Mouse (Mus musculus): ENCODE results near the gene Gm49510. TPM values are rescaled to one million over a fixed set of nuclear protein-coding genes. Genes with fewer than 3 reads are reported as not detected.
A peak's percentile ranks its signal among the peaks of the same experiment; 100 is the strongest.

The Gm49510 gene
- not detected in 2 replicates for polyA plus RNA-seq (2015; fragmentation: Nextera tagmentation; extraction: Ambion mirVana)

- Histone ChIP-seq H3K36me3 (ENCODE audit: control insufficient read depth, insufficient read depth, low read length) (0 out of 2 replicates have a peak, but pooled peaks cover 2% of the 10 kb centered on the region), H3K27me3 (ENCODE audit: control insufficient read depth, insufficient read depth, low read depth, low read length) (peaks cover 10% of the 10 kb centered on the region), H3K4me2 (ENCODE audit: low read length) (peak within 1 kb of the TSS; percentile 96), H3K4me3 (ENCODE audit: low read depth, low read length) (peak within 1 kb of the TSS; percentile 53), H3K9me3 (replicated peaks; ENCODE audit: control insufficient read depth, low read length, poor library complexity, severe bottlenecking) (no peaks in the 10 kb centered on the region), H3K27ac (ENCODE audit: low read length) (no peak within 1 kb of the TSS; the same call in 1 of the 2 replicates), H3K4me1 (ENCODE audit: control insufficient read depth, insufficient read depth, low read length) (peaks cover 13% of the 10 kb centered on the region), H3K9ac (ENCODE audit: low read depth, low read length) (peak within 1 kb of the TSS; percentile 68)
- ATAC-seq: no peak
- WGBS: 7% methylated on average over 15 of the region's 20 CpGs
Measured at GRCm38 (mm10) chr15:78899409-78899739, at the start of gene Gm49510. Gene Gm49510 (plus strand): TSS chr15:78899667.

DNA sequence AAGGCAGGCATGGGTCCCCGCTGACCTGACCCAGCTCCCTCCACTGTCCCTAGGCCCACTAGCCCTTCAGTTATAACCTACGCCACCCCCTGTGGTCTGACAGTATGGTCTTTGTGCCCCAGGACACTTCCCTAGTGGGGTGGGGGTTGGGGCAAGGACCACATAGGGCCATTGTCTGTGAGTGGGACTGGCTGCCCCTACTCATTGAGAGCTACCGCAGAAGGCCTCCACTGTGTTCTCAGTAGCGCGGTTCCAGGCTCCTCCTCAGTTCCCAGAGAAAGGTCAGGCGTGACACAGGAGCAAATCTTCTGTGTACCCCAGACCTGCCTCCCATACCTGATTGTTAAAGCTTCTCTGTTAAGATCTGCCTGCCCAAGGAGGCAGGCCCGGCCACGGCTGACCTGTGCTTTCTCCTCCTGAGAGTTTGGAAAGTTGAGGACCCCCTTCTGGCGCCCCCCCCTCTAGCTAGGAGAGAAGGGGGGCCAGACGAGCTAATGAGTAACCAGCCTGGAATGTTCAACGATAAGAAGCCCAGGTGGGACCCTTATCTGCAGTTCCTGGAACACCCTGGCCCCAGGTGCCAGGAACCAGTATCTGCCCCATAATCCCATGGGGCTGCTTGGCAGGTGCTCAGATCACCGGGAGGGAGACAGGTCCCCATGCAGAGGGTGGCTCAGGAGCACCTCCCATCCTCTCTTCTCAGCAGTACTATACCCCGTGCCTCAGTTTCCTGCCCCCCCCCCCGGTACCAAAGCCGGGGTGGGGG, 49.2 kb upstream of the Gm49510 start:
- Histone ChIP-seq H3K27ac (ENCODE audit: low read length) (no peak overlapping the region), H3K27me3 (ENCODE audit: control insufficient read depth, insufficient read depth, low read depth, low read length) (no peaks in the 10 kb centered on the region), H3K36me3 (ENCODE audit: control insufficient read depth, insufficient read depth, low read length) (no peaks in the 10 kb centered on the region), H3K9ac (ENCODE audit: low read depth, low read length) (no peak overlapping the region), H3K4me2 (ENCODE audit: low read length) (no peak overlapping the region), H3K4me3 (ENCODE audit: low read depth, low read length) (no peak overlapping the region), H3K4me1 (ENCODE audit: control insufficient read depth, insufficient read depth, low read length) (no peaks in the 10 kb centered on the region), H3K9me3 (replicated peaks; ENCODE audit: control insufficient read depth, low read length, poor library complexity, severe bottlenecking) (no peaks in the 10 kb centered on the region)
- ATAC-seq: no peak
- 73% methylated on average over 15 of the region's 15 CpGs for WGBS

DNA sequence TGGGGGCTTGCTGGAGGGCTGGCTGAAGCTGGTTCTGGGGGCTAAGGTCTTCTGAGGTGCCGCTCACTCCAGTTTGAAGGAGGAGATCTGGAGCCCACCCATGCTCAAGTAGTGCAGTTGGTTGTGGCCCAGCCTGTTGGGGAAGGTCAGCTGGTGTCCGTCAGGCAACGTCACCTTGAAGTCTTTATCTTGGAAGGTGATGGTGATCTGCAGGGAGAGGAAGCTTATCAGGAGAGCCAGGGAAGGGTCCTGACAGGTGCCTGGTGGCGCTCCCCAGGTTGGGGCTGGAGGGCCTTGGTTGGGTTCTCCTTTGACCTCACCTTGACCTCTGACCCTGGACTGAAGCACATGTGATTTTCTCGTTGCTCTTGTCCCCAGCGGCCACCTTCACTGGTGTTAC, 48.5 kb upstream of the Gm49510 start:
- ATAC-seq: no peak
- Histone ChIP-seq H3K27me3 (ENCODE audit: control insufficient read depth, insufficient read depth, low read depth, low read length) (no peaks in the 10 kb centered on the region), H3K27ac (ENCODE audit: low read length) (no peak overlapping the region), H3K9ac (ENCODE audit: low read depth, low read length) (no peak overlapping the region), H3K9me3 (replicated peaks; ENCODE audit: control insufficient read depth, low read length, poor library complexity, severe bottlenecking) (no peaks in the 10 kb centered on the region), H3K36me3 (ENCODE audit: control insufficient read depth, insufficient read depth, low read length) (no peaks in the 10 kb centered on the region), H3K4me2 (ENCODE audit: low read length) (no peak overlapping the region), H3K4me3 (ENCODE audit: low read depth, low read length) (no peak overlapping the region), H3K4me1 (ENCODE audit: control insufficient read depth, insufficient read depth, low read length) (no peaks in the 10 kb centered on the region)
- WGBS: 76% methylated on average over 6 of the region's 6 CpGs

- peak overlapping the region; percentile 23; the same call in 1 of the 2 replicates for H3K4me2 ChIP-seq (ENCODE audit: low read length)
Measured at GRCm38 (mm10) chr15:78851505-78852153, 47.8 kb upstream of the Gm49510 start.

DNA sequence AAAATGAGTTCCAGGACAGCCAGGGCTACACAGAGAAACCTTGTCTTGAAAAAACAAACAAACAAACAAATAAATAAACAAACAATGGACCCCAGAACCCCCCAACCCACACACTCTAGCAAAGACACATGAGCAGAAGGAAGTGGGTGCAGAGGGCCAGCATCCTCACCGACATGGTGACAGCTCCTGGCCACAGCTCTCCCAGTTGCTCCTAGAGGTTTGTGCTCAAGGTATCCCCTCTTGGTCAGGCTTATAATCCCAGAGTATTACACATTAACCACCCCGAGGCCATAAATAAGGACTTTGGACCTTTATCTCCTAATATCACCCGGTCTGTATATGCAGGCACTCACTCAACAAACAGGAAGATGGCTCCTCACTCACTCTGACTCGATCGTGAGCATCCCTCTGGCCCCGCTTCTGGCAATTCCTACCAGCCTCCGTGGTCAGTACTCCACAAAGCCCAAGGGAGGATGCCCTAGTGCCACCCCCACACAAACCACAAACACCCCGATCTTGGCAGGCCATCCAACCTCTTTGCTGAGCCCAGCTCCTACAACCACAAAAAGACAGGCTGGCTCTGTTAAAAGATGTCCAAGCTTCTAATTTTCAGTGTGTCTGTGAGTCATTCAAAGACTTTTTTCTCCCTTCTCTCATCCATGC, 44.0 kb upstream of the Gm49510 start, which contains the start of gene Lgals2:
TSS of gene Lgals2 (minus strand) at position 227 of the 663 bp plus-strand sequence.
- Histone ChIP-seq H3K4me1 (ENCODE audit: control insufficient read depth, insufficient read depth, low read length) (no peaks in the 10 kb centered on the region), H3K27ac (ENCODE audit: low read length) (no peak within 1 kb of the TSS), H3K36me3 (ENCODE audit: control insufficient read depth, insufficient read depth, low read length) (no peaks in the 10 kb centered on the region), H3K27me3 (ENCODE audit: control insufficient read depth, insufficient read depth, low read depth, low read length) (no peaks in the 10 kb centered on the region), H3K9me3 (replicated peaks; ENCODE audit: control insufficient read depth, low read length, poor library complexity, severe bottlenecking) (no peaks in the 10 kb centered on the region), H3K9ac (ENCODE audit: low read depth, low read length) (no peak within 1 kb of the TSS), H3K4me3 (ENCODE audit: low read depth, low read length) (no peak within 1 kb of the TSS), H3K4me2 (ENCODE audit: low read length) (no peak within 1 kb of the TSS)
- WGBS: 78% methylated on average over 8 of the region's 8 CpGs
- ATAC-seq: no peak

More at GRCm38 (mm10) chr15:78851505-78852153, 47.8 kb upstream of the Gm49510 start:
- Histone ChIP-seq H3K4me1 (ENCODE audit: control insufficient read depth, insufficient read depth, low read length) (no peaks in the 10 kb centered on the region), H3K27ac (ENCODE audit: low read length) (no peak overlapping the region), H3K9me3 (replicated peaks; ENCODE audit: control insufficient read depth, low read length, poor library complexity, severe bottlenecking) (no peaks in the 10 kb centered on the region), H3K9ac (ENCODE audit: low read depth, low read length) (no peak overlapping the region), H3K27me3 (ENCODE audit: control insufficient read depth, insufficient read depth, low read depth, low read length) (no peaks in the 10 kb centered on the region), H3K4me3 (ENCODE audit: low read depth, low read length) (no peak overlapping the region), H3K36me3 (ENCODE audit: control insufficient read depth, insufficient read depth, low read length) (no peaks in the 10 kb centered on the region)
- ATAC-seq: peak; percentile 70
- WGBS: 17% methylated on average over 13 of the region's 13 CpGs

DNA sequence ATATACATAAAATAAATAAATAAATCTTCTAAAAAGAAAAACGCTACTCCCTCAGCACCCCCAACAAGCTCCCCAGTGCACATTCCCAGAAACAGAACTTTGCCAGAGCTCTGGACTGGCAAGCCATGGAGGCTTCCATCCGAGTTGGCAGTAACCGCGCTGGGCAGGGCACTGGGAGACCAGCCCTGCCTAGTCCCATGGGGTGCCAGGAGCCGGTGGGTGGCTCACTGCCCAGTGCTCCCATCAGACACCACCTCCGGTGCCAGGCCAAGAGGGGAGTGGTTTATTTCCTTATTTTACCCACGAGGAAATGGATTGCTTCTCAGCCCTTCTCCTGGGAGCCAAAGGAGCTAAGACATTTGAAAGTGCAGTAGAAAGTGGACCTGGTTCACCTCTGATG, 42.5 kb upstream of the Gm49510 start:
- Histone ChIP-seq H3K4me1 (ENCODE audit: control insufficient read depth, insufficient read depth, low read length) (no peaks in the 10 kb centered on the region), H3K27ac (ENCODE audit: low read length) (no peak overlapping the region), H3K9ac (ENCODE audit: low read depth, low read length) (no peak overlapping the region), H3K4me3 (ENCODE audit: low read depth, low read length) (no peak overlapping the region), H3K36me3 (ENCODE audit: control insufficient read depth, insufficient read depth, low read length) (no peaks in the 10 kb centered on the region), H3K27me3 (ENCODE audit: control insufficient read depth, insufficient read depth, low read depth, low read length) (no peaks in the 10 kb centered on the region), H3K9me3 (replicated peaks; ENCODE audit: control insufficient read depth, low read length, poor library complexity, severe bottlenecking) (no peaks in the 10 kb centered on the region), H3K4me2 (ENCODE audit: low read length) (no peak overlapping the region)
- no peak for ATAC-seq
- WGBS: 84% methylated on average over 7 of the region's 7 CpGs

DNA sequence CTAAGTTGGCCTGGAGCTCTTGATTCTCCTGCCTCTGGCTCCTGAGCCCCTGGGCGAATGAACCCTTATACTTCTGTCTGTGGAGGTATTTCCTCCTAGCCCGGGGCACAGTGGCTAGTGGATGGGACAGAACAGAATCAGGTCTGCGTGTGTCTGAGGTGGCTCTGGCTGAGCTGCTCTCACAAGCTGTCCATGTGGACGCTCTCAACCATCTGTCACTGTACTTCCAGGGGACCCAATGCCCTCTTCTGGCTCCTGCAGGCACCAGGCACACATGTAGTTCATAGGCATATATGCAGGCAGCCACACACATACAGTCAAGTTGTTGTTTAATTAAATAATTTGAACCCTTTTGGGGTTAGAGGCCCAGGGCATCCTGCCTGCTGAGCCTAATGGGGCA, 40.2 kb upstream of the Gm49510 start:
- no peaks in the 10 kb centered on the region for H3K9me3 ChIP-seq (replicated peaks; ENCODE audit: control insufficient read depth, low read length, poor library complexity, severe bottlenecking)
- no peak for ATAC-seq

GRCm38 (mm10) chr15:78859714-78860113, 39.8 kb upstream of the Gm49510 start:
- Histone ChIP-seq H3K36me3 (ENCODE audit: control insufficient read depth, insufficient read depth, low read length) (no peaks in the 10 kb centered on the region), H3K9ac (ENCODE audit: low read depth, low read length) (no peak overlapping the region), H3K27me3 (ENCODE audit: control insufficient read depth, insufficient read depth, low read depth, low read length) (no peaks in the 10 kb centered on the region), H3K9me3 (replicated peaks; ENCODE audit: control insufficient read depth, low read length, poor library complexity, severe bottlenecking) (no peaks in the 10 kb centered on the region), H3K4me1 (ENCODE audit: control insufficient read depth, insufficient read depth, low read length) (no peaks in the 10 kb centered on the region), H3K4me3 (ENCODE audit: low read depth, low read length) (no peak overlapping the region), H3K4me2 (ENCODE audit: low read length) (no peak overlapping the region), H3K27ac (ENCODE audit: low read length) (no peak overlapping the region)
- ATAC-seq: no peak
- 83% methylated on average over 6 of the region's 6 CpGs for WGBS

More for the DNA sequence above, 40.2 kb upstream of the Gm49510 start:
- H3K27me3 ChIP-seq (ENCODE audit: control insufficient read depth, insufficient read depth, low read depth, low read length): no peaks in the 10 kb centered on the region
- H3K4me1 ChIP-seq (ENCODE audit: control insufficient read depth, insufficient read depth, low read length): no peaks in the 10 kb centered on the region
- no peaks in the 10 kb centered on the region for H3K36me3 ChIP-seq (ENCODE audit: control insufficient read depth, insufficient read depth, low read length)
- H3K27ac ChIP-seq (ENCODE audit: low read length): no peak overlapping the region
- H3K9ac ChIP-seq (ENCODE audit: low read depth, low read length): no peak overlapping the region
- WGBS: 80% methylated on average over 4 of the region's 4 CpGs
- H3K4me3 ChIP-seq (ENCODE audit: low read depth, low read length): no peak overlapping the region
- H3K4me2 ChIP-seq (ENCODE audit: low read length): no peak overlapping the region

- ATAC-seq: no peak
- Histone ChIP-seq H3K27ac (ENCODE audit: low read length) (no peak overlapping the region), H3K9ac (ENCODE audit: low read depth, low read length) (no peak overlapping the region), H3K4me1 (ENCODE audit: control insufficient read depth, insufficient read depth, low read length) (no peaks in the 10 kb centered on the region), H3K4me3 (ENCODE audit: low read depth, low read length) (no peak overlapping the region), H3K27me3 (ENCODE audit: control insufficient read depth, insufficient read depth, low read depth, low read length) (no peaks in the 10 kb centered on the region), H3K9me3 (replicated peaks; ENCODE audit: control insufficient read depth, low read length, poor library complexity, severe bottlenecking) (no peaks in the 10 kb centered on the region), H3K4me2 (ENCODE audit: low read length) (no peak overlapping the region), H3K36me3 (ENCODE audit: control insufficient read depth, insufficient read depth, low read length) (no peaks in the 10 kb centered on the region)
- WGBS: 91% methylated on average over 5 of the region's 5 CpGs
Measured at GRCm38 (mm10) chr15:78862280-78862679, 37.2 kb upstream of the Gm49510 start.

Measured in midbrain, embryonic 16.5 days (tissue).